Mouse (Mus musculus): ENCODE measurements around the gene Sema5b. TPM values are rescaled to one million over a fixed set of nuclear protein-coding genes. Genes with fewer than 3 reads are reported as not detected.

Gene Sema5b
- polyA plus RNA-seq, 1 experiment from 2014 or later: 1.8 TPM

Other genes starting within 250 kb of the Sema5b start
- 33.5 and 35.1 TPM in 2 replicates for gene Sec22a, start 177.2 kb upstream of the Sema5b start, polyA plus RNA-seq (2015; fragmentation: Nextera tagmentation; extraction: Ambion mirVana)
- 26.7 and 33.4 TPM in 2 replicates for gene Pdia5, start 50.3 kb upstream of the Sema5b start, polyA plus RNA-seq (2015; fragmentation: Nextera tagmentation; extraction: Ambion mirVana)
- gene Dirc2, start 228.2 kb downstream of the Sema5b start, polyA plus RNA-seq (2015; fragmentation: Nextera tagmentation; extraction: Ambion mirVana): 11.2 and 12.8 TPM in 2 replicates
- gene Hspbap1, start 229.2 kb downstream of the Sema5b start, polyA plus RNA-seq (2015; fragmentation: Nextera tagmentation; extraction: Ambion mirVana): 6.9 and 7.3 TPM in 2 replicates